Mouse (Mus musculus) forebrain, embryonic 16.5 days (tissue): ENCODE data around the gene Pprc1. TPM values are rescaled to one million over a fixed set of nuclear protein-coding genes. Genes with fewer than 3 reads are reported as not detected.

Experiments used
- ATAC-seq: fragments of 200-750 bp; cut with Nextera tagmentation; 2 replicates; pipeline ENCODE4 v1.8.0; 2017; ENCODE audit warnings: mild to moderate bottlenecking, moderate library complexity
- H3K27ac ChIP-seq: fragments of 300-500 bp; sonication (generic); 2 replicates; pipeline ENCODE4 v1.5.1; 2014; ENCODE audit warnings: low read length, control low read depth
- H3K27me3 ChIP-seq: fragments of 300-500 bp; sonication (generic); replicated peaks from 2 replicates; pipeline ENCODE4 v1.6.1; 2014; ENCODE audit warnings: low read length; ENCODE audit not compliant: control insufficient read depth, insufficient read depth
- H3K36me3 ChIP-seq: fragments of 300-500 bp; sonication (generic); 2 replicates; pipeline ENCODE4 v1.6.1; 2014; ENCODE audit not compliant: control insufficient read depth, insufficient read depth
- H3K4me1 ChIP-seq: fragments of 300-500 bp; sonication (generic); replicated peaks from 2 replicates; pipeline ENCODE4 v1.6.1; 2014; ENCODE audit warnings: low read length; ENCODE audit not compliant: control insufficient read depth, insufficient read depth
- H3K4me2 ChIP-seq: fragments of 300-500 bp; sonication (generic); 2 replicates; pipeline ENCODE4 v1.6.1; 2014; ENCODE audit warnings: mild to moderate bottlenecking, low read length, control low read depth
- H3K4me3 ChIP-seq: fragments of 300-500 bp; sonication (generic); replicated peaks from 2 replicates; pipeline ENCODE4 v1.5.1; 2014; ENCODE audit warnings: mild to moderate bottlenecking, low read length, control low read depth
- H3K9ac ChIP-seq: fragments of 300-500 bp; sonication (generic); replicated peaks from 2 replicates; pipeline ENCODE4 v1.6.1; 2014; ENCODE audit warnings: low read depth, low read length, control low read depth
- H3K9me3 ChIP-seq: fragments of 300-500 bp; sonication (generic); 2 replicates; pipeline ENCODE4 v1.6.1; 2016; ENCODE audit warnings: low read length; ENCODE audit not compliant: control insufficient read depth
- WGBS: fragments of 180-500 bp; shearing (Covaris S2); extraction: QIAGEN DNeasy Blood & Tissue Kit; methylation state at CpG from one replicate; pipeline ENCODE4 v1.1.7; 2014; 5-methylcytosine and 5-hydroxymethylcytosine counted together
- polyA plus RNA-seq: library from polyadenylated mRNA; unstranded; fragments of >200 nt; fragmentation: Nextera tagmentation; extraction: Ambion mirVana; gene quantifications from 2 replicates; pipeline ENCODE4 v1.2.1, GENCODE M21; 2015

The Pprc1 gene
- polyA plus RNA-seq, 1 experiment from 2014 or later: 25.9 TPM

- Histone ChIP-seq H3K36me3 (no peaks in the 10 kb centered on the region), H3K4me3 (no peak overlapping the region), H3K27me3 (0 out of 2 replicates have a peak, but pooled peaks cover 2% of the 10 kb centered on the region), H3K27ac (no peak overlapping the region), H3K9me3 (no peaks in the 10 kb centered on the region), H3K4me1 (peaks cover 7% of the 10 kb centered on the region), H3K4me2 (no peak overlapping the region), H3K9ac (no peak overlapping the region)
- no peak for ATAC-seq
- 89% methylated on average over 7 of the region's 7 CpGs for WGBS
Observed at GRCm38 (mm10) chr19:46005680-46006079, 39.0 kb upstream of the Pprc1 start.

GRCm38 (mm10) chr19:46014572-46015178 lies 30.0 kb upstream of the Pprc1 start:
- Histone ChIP-seq H3K4me1 (no peaks in the 10 kb centered on the region), H3K9ac (no peak overlapping the region), H3K36me3 (no peaks in the 10 kb centered on the region), H3K27ac (no peak overlapping the region), H3K9me3 (no peaks in the 10 kb centered on the region), H3K4me2 (no peak overlapping the region), H3K27me3 (no peaks in the 10 kb centered on the region), H3K4me3 (no peak overlapping the region)
- WGBS: 44% methylated on average over 12 of the region's 12 CpGs
- ATAC-seq: peak; percentile 65; the same call in 1 of the 2 replicates

- 54% methylated on average over 2 of the region's 2 CpGs for WGBS
- Histone ChIP-seq H3K4me2 (no peak overlapping the region), H3K4me3 (no peak overlapping the region), H3K27ac (no peak overlapping the region), H3K36me3 (no peaks in the 10 kb centered on the region), H3K9ac (no peak overlapping the region), H3K4me1 (no peaks in the 10 kb centered on the region), H3K27me3 (no peaks in the 10 kb centered on the region), H3K9me3 (no peaks in the 10 kb centered on the region)
- no peak for ATAC-seq
Observed at GRCm38 (mm10) chr19:46016023-46016422, 28.7 kb upstream of the Pprc1 start.

GRCm38 (mm10) chr19:46024959-46025358 lies 19.7 kb upstream of the Pprc1 start:
- H3K4me1 ChIP-seq: no peaks in the 10 kb centered on the region
- 78% methylated on average over 6 of the region's 6 CpGs for WGBS
- no peak overlapping the region for H3K4me3 ChIP-seq
- ATAC-seq: no peak
- no peaks in the 10 kb centered on the region for H3K27me3 ChIP-seq
- peaks cover 4% of the 10 kb centered on the region for H3K36me3 ChIP-seq
- H3K9ac ChIP-seq: no peak overlapping the region
- 0 out of 2 replicates have a peak, but pooled peaks cover 2% of the 10 kb centered on the region for H3K9me3 ChIP-seq
- no peak overlapping the region for H3K4me2 ChIP-seq
- H3K27ac ChIP-seq: no peak overlapping the region

- Histone ChIP-seq H3K27ac (no peak overlapping the region), H3K9me3 (0 out of 2 replicates have a peak, but pooled peaks cover 2% of the 10 kb centered on the region), H3K27me3 (no peaks in the 10 kb centered on the region), H3K4me2 (no peak overlapping the region), H3K36me3 (peaks cover 4% of the 10 kb centered on the region), H3K9ac (no peak overlapping the region), H3K4me3 (no peak overlapping the region), H3K4me1 (no peaks in the 10 kb centered on the region)
- ATAC-seq: no peak
- WGBS: 67% methylated on average over 8 of the region's 8 CpGs
Observed at GRCm38 (mm10) chr19:46026567-46026966, 18.1 kb upstream of the Pprc1 start.

GRCm38 (mm10) chr19:46028747-46029320 lies 15.9 kb upstream of the Pprc1 start:
- Histone ChIP-seq H3K9me3 (0 out of 2 replicates have a peak, but pooled peaks cover 2% of the 10 kb centered on the region), H3K27ac (no peak overlapping the region), H3K4me1 (no peaks in the 10 kb centered on the region), H3K27me3 (no peaks in the 10 kb centered on the region), H3K36me3 (peaks cover 22% of the 10 kb centered on the region), H3K4me2 (no peak overlapping the region), H3K4me3 (no peak overlapping the region), H3K9ac (no peak overlapping the region)
- ATAC-seq: no peak
- WGBS: 76% methylated on average over 11 of the region's 11 CpGs

GRCm38 (mm10) chr19:46029652-46030051 lies 15.0 kb upstream of the Pprc1 start:
- Histone ChIP-seq H3K9me3 (0 out of 2 replicates have a peak, but pooled peaks cover 2% of the 10 kb centered on the region), H3K4me3 (no peak overlapping the region), H3K4me1 (no peaks in the 10 kb centered on the region), H3K9ac (no peak overlapping the region), H3K4me2 (no peak overlapping the region), H3K27ac (no peak overlapping the region), H3K36me3 (peaks cover 30% of the 10 kb centered on the region), H3K27me3 (no peaks in the 10 kb centered on the region)
- ATAC-seq: no peak
- WGBS: 94% methylated on average over 1 of the region's 1 CpGs

GRCm38 (mm10) chr19:46030196-46030983 lies 14.3 kb upstream of the Pprc1 start:
- Histone ChIP-seq H3K4me3 (no peak overlapping the region), H3K4me1 (no peaks in the 10 kb centered on the region), H3K4me2 (no peak overlapping the region), H3K27me3 (no peaks in the 10 kb centered on the region), H3K27ac (no peak overlapping the region), H3K9ac (no peak overlapping the region), H3K9me3 (0 out of 2 replicates have a peak, but pooled peaks cover 2% of the 10 kb centered on the region), H3K36me3 (peaks cover 37% of the 10 kb centered on the region)
- WGBS: 93% methylated on average over 10 of the region's 10 CpGs
- ATAC-seq: no peak

- Histone ChIP-seq H3K4me2 (no peak overlapping the region), H3K4me3 (no peak overlapping the region), H3K4me1 (peaks cover 8% of the 10 kb centered on the region), H3K27ac (no peak overlapping the region), H3K36me3 (peaks cover 42% of the 10 kb centered on the region), H3K9ac (no peak overlapping the region), H3K27me3 (no peaks in the 10 kb centered on the region), H3K9me3 (0 out of 2 replicates have a peak, but pooled peaks cover 2% of the 10 kb centered on the region)
- 75% methylated on average over 9 of the region's 9 CpGs for WGBS
- no peak for ATAC-seq
Observed at GRCm38 (mm10) chr19:46031689-46032432, 12.8 kb upstream of the Pprc1 start.
